Mouse (Mus musculus): ENCODE measurements around the gene Ctns.

Gene Ctns

GRCm38 (mm10) chr11:73137591-73138501 lies 61.0 kb downstream of the Ctns start, which contains the start of gene Haspin:
Gene Haspin (minus strand): TSS chr11:73138294.
- DNase-seq: peak; percentile 85 to 90

GRCm38 (mm10) chr11:73137116-73137515 lies 61.7 kb downstream of the Ctns start:
- no peak for DNase-seq

GRCm38 (mm10) chr11:73136587-73136986 lies 62.3 kb downstream of the Ctns start:
- no peak for DNase-seq

GRCm38 (mm10) chr11:73134222-73134621 lies 64.6 kb downstream of the Ctns start:
- DNase-seq: no peak
